Mouse (Mus musculus): ENCODE data around the gene Fam49a. TPM values are rescaled to one million over a fixed set of nuclear protein-coding genes. Genes with fewer than 3 reads are reported as not detected.

The Fam49a gene
- polyA plus RNA-seq, 1 experiment: 28.4 TPM

- no peak for TF ChIP-seq CTCF (IDR thresholded peaks at IDR 0.05; ENCODE audit: borderline replicate concordance, extremely low read depth, insufficient read depth, insufficient read length)
- no peak for DNase-seq (ENCODE audit: low read depth)
Measured at GRCm38 (mm10) chr12:12421580-12421878, 159.6 kb downstream of the Fam49a start.

DNA sequence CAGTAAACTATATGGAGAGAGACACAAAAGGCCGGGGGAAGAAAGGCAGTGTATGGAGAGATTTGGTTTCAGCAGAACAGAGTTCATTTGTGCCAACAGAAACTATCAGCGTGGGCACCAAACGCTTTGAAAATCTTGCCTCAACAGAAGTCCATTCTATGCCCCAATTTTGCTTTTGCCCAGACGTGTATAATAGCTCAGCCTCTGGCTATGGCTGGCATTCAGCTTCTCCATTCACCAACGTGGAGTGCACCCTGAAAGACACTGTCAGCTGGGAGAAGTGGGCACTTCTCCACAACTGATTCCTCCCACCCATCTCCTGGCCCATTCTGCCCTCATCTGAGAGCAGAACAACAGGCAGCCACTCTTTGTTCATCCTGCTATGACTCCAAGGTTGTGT is 163.2 kb downstream of the Fam49a start:
- peak; percentile 65 for DNase-seq (ENCODE audit: low read depth)
- TF ChIP-seq POLR2A (IDR thresholded peaks at IDR 0.05; ENCODE audit: borderline replicate concordance, extremely low read depth, insufficient read depth, insufficient read length, poor library complexity, severe bottlenecking) (no peak), CTCF (IDR thresholded peaks at IDR 0.05; ENCODE audit: borderline replicate concordance, extremely low read depth, insufficient read depth, insufficient read length) (no peak)

GRCm38 (mm10) chr12:12427285-12427684 is 165.3 kb downstream of the Fam49a start:
- TF ChIP-seq POLR2A (IDR thresholded peaks at IDR 0.05; ENCODE audit: borderline replicate concordance, extremely low read depth, insufficient read depth, insufficient read length, poor library complexity, severe bottlenecking): no peak
- TF ChIP-seq CTCF (IDR thresholded peaks at IDR 0.05; ENCODE audit: borderline replicate concordance, extremely low read depth, insufficient read depth, insufficient read length): no peak
- no peak for DNase-seq (ENCODE audit: low read depth)

DNA sequence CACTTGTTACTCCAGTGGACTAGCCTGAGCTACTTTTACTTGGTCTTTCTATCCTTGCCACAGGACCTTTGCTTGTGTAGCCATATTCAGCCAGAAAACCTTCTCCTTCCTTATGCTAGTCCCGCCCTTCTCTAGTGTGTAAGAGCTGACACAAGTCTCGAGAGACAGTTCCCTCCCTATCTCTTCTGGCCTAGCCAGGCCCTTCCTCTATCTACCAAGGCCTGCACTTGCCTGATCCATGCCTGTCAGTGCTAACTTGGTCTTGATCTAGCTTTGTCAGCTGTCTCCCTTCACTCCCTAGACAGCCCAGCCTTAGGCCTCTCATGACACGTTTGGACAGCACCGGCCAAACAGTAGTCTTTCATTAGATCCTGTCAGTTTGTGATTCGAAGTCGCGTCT is 166.9 kb downstream of the Fam49a start:
- DNase-seq (ENCODE audit: low read depth): no peak
- TF ChIP-seq POLR2A (IDR thresholded peaks at IDR 0.05; ENCODE audit: borderline replicate concordance, extremely low read depth, insufficient read depth, insufficient read length, poor library complexity, severe bottlenecking) (no peak), CTCF (IDR thresholded peaks at IDR 0.05; ENCODE audit: borderline replicate concordance, extremely low read depth, insufficient read depth, insufficient read length) (no peak)
